ENCODE assay signal across 20 mouse cellular contexts in the genomic region with DNA sequence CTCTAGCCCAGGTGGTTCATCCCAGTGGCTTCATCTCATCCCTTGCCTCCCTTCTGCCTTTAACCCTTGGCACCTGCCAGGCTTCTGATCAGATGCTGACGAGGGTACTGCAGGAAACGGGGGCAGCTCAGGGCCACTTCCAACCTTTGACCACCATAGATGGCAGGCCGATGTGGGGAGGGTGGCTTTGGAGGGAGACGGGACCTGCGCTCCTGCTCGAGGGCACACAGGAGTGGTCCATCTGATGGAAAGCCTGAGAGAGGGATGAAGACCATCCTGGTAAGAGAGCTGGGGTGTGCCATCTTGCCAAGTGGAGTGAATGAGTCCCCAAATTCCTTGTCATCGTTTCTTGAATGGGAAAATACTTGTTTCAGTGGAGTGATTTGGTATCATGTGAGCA. TPM values are rescaled to one million over a fixed set of nuclear protein-coding genes. Genes with fewer than 3 reads are reported as not detected.
DNase-seq lines count a peak whose midpoint lies in the region; ATAC-seq and TF ChIP-seq lines count a peak whose summit lies in the region.
"Had no signal": no experiment of that assay in that cellular context is flagged by ENCODE, and none has a peak within 500 bp of the region (broad histone marks: within the 10 kb centered on the region; RNA-seq: fewer than 3 reads in every experiment).

No protein-coding gene starts in this region.

- intact Hi-C loops in left cerebral cortex, postnatal 10 days (cut with DNase I), result no loop called here

- no peak for TF ChIP-seq EP300 in liver, postnatal 0 days (IDR thresholded peaks at IDR 0.05; ENCODE audit: low read depth)

- H3K9me3 ChIP-seq in hindbrain, embryonic 10.5 days, result no peaks in the 10 kb centered on the region
- H3K9me3 ChIP-seq in hindbrain, embryonic 13.5 days, result no peaks in the 10 kb centered on the region
- no peaks in the 10 kb centered on the region for H3K9me3 ChIP-seq in liver, embryonic 13.5 days (replicated peaks)
- no peaks in the 10 kb centered on the region for H3K9me3 ChIP-seq in liver, postnatal 0 days (ENCODE audit: low read length)
- H3K9me3 ChIP-seq: embryonic facial prominence, embryonic 13.5 days; forebrain, embryonic 13.5 days; heart, embryonic 10.5 days; heart, embryonic 15.5 days had no signal

- ATAC-seq in hindbrain, embryonic 13.5 days (ENCODE audit: low FRiP score), result no peak
- no peak for ATAC-seq in liver, embryonic 13.5 days (ENCODE audit: low read depth)
- ATAC-seq in liver, postnatal 0 days, result no peak
- ATAC-seq: forebrain, embryonic 13.5 days; hindbrain, embryonic 16.5 days; inflammation-experienced regulatory T-cells, adult 6 months; intestine, postnatal 0 days had no signal

- H3K36me3 ChIP-seq in hindbrain, embryonic 10.5 days, result peaks cover 64% of the 10 kb centered on the region
- peaks cover 55% of the 10 kb centered on the region for H3K36me3 ChIP-seq in hindbrain, embryonic 13.5 days
- peaks cover 54% of the 10 kb centered on the region for H3K36me3 ChIP-seq in liver, embryonic 13.5 days
- H3K36me3 ChIP-seq in liver, postnatal 0 days (replicated peaks; ENCODE audit: insufficient read depth, low read length), result peaks cover 39% of the 10 kb centered on the region

- 91% methylated on average over 7 of the region's 7 CpGs for whole genome bisulfite sequencing in hindbrain, embryonic 10.5 days
- WGBS in hindbrain, embryonic 13.5 days, result 93% methylated on average over 7 of the region's 7 CpGs
- WGBS in liver, embryonic 13.5 days (ENCODE audit: insufficient replicate concordance), result 87% methylated on average over 7 of the region's 7 CpGs
- WGBS in liver, postnatal 0 days (ENCODE audit: insufficient replicate concordance), result 83% methylated on average over 7 of the region's 7 CpGs

- TF ChIP-seq CTCF in liver, postnatal 0 days (IDR thresholded peaks at IDR 0.05; ENCODE audit: low read depth), result no peak
- TF ChIP-seq CTCF in cortical plate, adult 2 months (IDR thresholded peaks at IDR 0.05; ENCODE audit: extremely low read depth, insufficient read depth, low read length), result no peak

- H3K27ac ChIP-seq in hindbrain, embryonic 10.5 days, result no peak overlapping the region
- no peak overlapping the region for H3K27ac ChIP-seq in hindbrain, embryonic 13.5 days
- no peak overlapping the region for H3K27ac ChIP-seq in liver, embryonic 13.5 days
- H3K27ac ChIP-seq in liver, postnatal 0 days (ENCODE audit: low read depth), result no peak overlapping the region
- H3K27ac ChIP-seq in cortical plate, adult 2 months (ENCODE audit: insufficient read depth, low read length), result no peak overlapping the region
- H3K27ac ChIP-seq: forebrain, embryonic 13.5 days had no signal

- H3K9ac ChIP-seq in hindbrain, embryonic 13.5 days, result no peak overlapping the region
- no peak overlapping the region for H3K9ac ChIP-seq in liver, embryonic 13.5 days
- H3K9ac ChIP-seq in liver, postnatal 0 days (replicated peaks), result no peak overlapping the region

- H3K4me3 ChIP-seq in hindbrain, embryonic 10.5 days, result 0 out of 2 replicates have a peak overlapping the region, but pooled peaks have one; percentile 96
- H3K4me3 ChIP-seq in hindbrain, embryonic 13.5 days, result no peak overlapping the region
- H3K4me3 ChIP-seq in liver, embryonic 13.5 days (replicated peaks), result no peak overlapping the region
- H3K4me3 ChIP-seq in liver, postnatal 0 days (ENCODE audit: low read depth, low read length), result no peak overlapping the region
- H3K4me3 ChIP-seq in cortical plate, adult 2 months (ENCODE audit: insufficient read depth, low read length), result peak overlapping the region; percentile 81; the same call in 1 of the 2 replicates

- no peak for TF ChIP-seq POLR2A in cortical plate, adult 2 months (IDR thresholded peaks at IDR 0.05; ENCODE audit: extremely low read depth, insufficient read depth, low read length)

- peaks cover 52% of the 10 kb centered on the region for H3K4me1 ChIP-seq in hindbrain, embryonic 10.5 days (replicated peaks)
- peaks cover 40% of the 10 kb centered on the region for H3K4me1 ChIP-seq in hindbrain, embryonic 13.5 days (replicated peaks)
- peaks cover 43% of the 10 kb centered on the region for H3K4me1 ChIP-seq in liver, embryonic 13.5 days (replicated peaks)
- H3K4me1 ChIP-seq in liver, postnatal 0 days (ENCODE audit: insufficient read depth), result peaks cover 23% of the 10 kb centered on the region
- H3K4me1 ChIP-seq in cortical plate, adult 2 months (ENCODE audit: control insufficient read depth, insufficient read depth, low read length), result peaks cover 3% of the 10 kb centered on the region; the same call in 1 of the 2 replicates

- no peak overlapping the region for H3K4me2 ChIP-seq in hindbrain, embryonic 13.5 days
- H3K4me2 ChIP-seq in liver, embryonic 13.5 days, result peak overlapping the region; percentile 92
- no peak overlapping the region for H3K4me2 ChIP-seq in liver, postnatal 0 days (ENCODE audit: low read depth, low read length)

- DNase-seq in cerebellum, adult 9-11 months, result peak; percentile 50
- no peak for DNase-seq in cerebellum, postnatal 36 days
- no peak for DNase-seq in hindbrain, embryonic 10.5 days (ENCODE audit: low spot score)
- no peak for DNase-seq in liver, embryonic 13.5 days
- no peak for DNase-seq in liver, postnatal 0 days
- no peak for DNase-seq in left cerebral cortex, postnatal 10 days (ENCODE audit: extremely low spot score in 1 of 2, low spot score in 2 of 2)
- DNase-seq: adrenal gland, adult 2 months; adrenal gland, postnatal 25 days; gastrocnemius, adult 2 months; gastrocnemius, postnatal 25 days; heart, postnatal 14 days had no signal

- no peaks in the 10 kb centered on the region for H3K27me3 ChIP-seq in hindbrain, embryonic 10.5 days (ENCODE audit: insufficient read depth, poor library complexity, severe bottlenecking)
- no peaks in the 10 kb centered on the region for H3K27me3 ChIP-seq in hindbrain, embryonic 13.5 days
- no peaks in the 10 kb centered on the region for H3K27me3 ChIP-seq in liver, embryonic 13.5 days
- H3K27me3 ChIP-seq in liver, postnatal 0 days (ENCODE audit: insufficient read depth, low read length), result no peaks in the 10 kb centered on the region
- H3K27me3 ChIP-seq: embryonic facial prominence, embryonic 13.5 days; forebrain, embryonic 13.5 days; heart, embryonic 15.5 days had no signal

RNA-seq across cellular contexts. Expression of a gene that starts 1.9 kb away (rescaled TPM):
- polyA plus RNA-seq in hindbrain, embryonic 10.5 days (2016; fragmentation: Nextera tagmentation; extraction: Ambion mirVana), result 114 and 127 TPM in 2 replicates
- 88.1 and 96.1 TPM in 2 replicates for polyA plus RNA-seq in hindbrain, embryonic 13.5 days (2015; fragmentation: Nextera tagmentation; extraction: Ambion mirVana)
- 56.0 and 59.0 TPM in 2 replicates for polyA plus RNA-seq in liver, embryonic 13.5 days (2015; fragmentation: Nextera tagmentation; extraction: Ambion mirVana)
- 40.6 and 46.9 TPM in 2 replicates for polyA plus RNA-seq in liver, postnatal 0 days (2015; fragmentation: Nextera tagmentation; extraction: Ambion mirVana)
- 237 and 255 TPM in 2 replicates for polyA plus RNA-seq in cortical plate, adult 2 months (2012; rRNA removed)
- total RNA-seq in left cerebral cortex, postnatal 10 days (2021), result 100 to 1,000 TPM in 1 of 2 experiments, 10 to 100 TPM in 1; 96.6 to 105 TPM

RNA-seq across cellular contexts. Expression of a gene that starts 4.5 kb away (rescaled TPM):
- polyA plus RNA-seq in hindbrain, embryonic 10.5 days (2016; fragmentation: Nextera tagmentation; extraction: Ambion mirVana), result 32.7 and 38.4 TPM in 2 replicates
- polyA plus RNA-seq in hindbrain, embryonic 13.5 days (2015; fragmentation: Nextera tagmentation; extraction: Ambion mirVana), result 51.9 and 57.4 TPM in 2 replicates
- polyA plus RNA-seq in liver, embryonic 13.5 days (2015; fragmentation: Nextera tagmentation; extraction: Ambion mirVana), result 5.8 and 7.3 TPM in 2 replicates
- polyA plus RNA-seq in liver, postnatal 0 days (2015; fragmentation: Nextera tagmentation; extraction: Ambion mirVana), result 5.2 and 5.5 TPM in 2 replicates
- 48.7 and 49.0 TPM in 2 replicates for polyA plus RNA-seq in cortical plate, adult 2 months (2012; rRNA removed)
- 10 to 100 TPM; 29.1 to 29.4 TPM for total RNA-seq in left cerebral cortex, postnatal 10 days (2021)

RNA-seq across cellular contexts. Expression of a gene that starts 8.8 kb away (rescaled TPM):
- 31.9 and 36.5 TPM in 2 replicates for polyA plus RNA-seq in hindbrain, embryonic 10.5 days (2016; fragmentation: Nextera tagmentation; extraction: Ambion mirVana)
- polyA plus RNA-seq in hindbrain, embryonic 13.5 days (2015; fragmentation: Nextera tagmentation; extraction: Ambion mirVana), result 47.8 and 50.3 TPM in 2 replicates
- 9.0 and 10.3 TPM in 2 replicates for polyA plus RNA-seq in liver, embryonic 13.5 days (2015; fragmentation: Nextera tagmentation; extraction: Ambion mirVana)
- 8.3 and 9.1 TPM in 2 replicates for polyA plus RNA-seq in liver, postnatal 0 days (2015; fragmentation: Nextera tagmentation; extraction: Ambion mirVana)
- polyA plus RNA-seq in cortical plate, adult 2 months (2012; rRNA removed), result 438 and 458 TPM in 2 replicates
- 100 to 1,000 TPM; 488 to 490 TPM for total RNA-seq in left cerebral cortex, postnatal 10 days (2021)

RNA-seq across cellular contexts. Expression of a gene that starts 19.6 kb away (rescaled TPM):
- 33.5 and 39.7 TPM in 2 replicates for polyA plus RNA-seq in hindbrain, embryonic 10.5 days (2016; fragmentation: Nextera tagmentation; extraction: Ambion mirVana)
- polyA plus RNA-seq in hindbrain, embryonic 13.5 days (2015; fragmentation: Nextera tagmentation; extraction: Ambion mirVana), result 22.5 and 28.5 TPM in 2 replicates
- polyA plus RNA-seq in liver, embryonic 13.5 days (2015; fragmentation: Nextera tagmentation; extraction: Ambion mirVana), result 9.0 and 10.8 TPM in 2 replicates
- 7.5 and 8.3 TPM in 2 replicates for polyA plus RNA-seq in liver, postnatal 0 days (2015; fragmentation: Nextera tagmentation; extraction: Ambion mirVana)
- polyA plus RNA-seq in cortical plate, adult 2 months (2012; rRNA removed), result 36.5 and 39.9 TPM in 2 replicates
- total RNA-seq in left cerebral cortex, postnatal 10 days (2021), result 10 to 100 TPM; 24.6 to 27.6 TPM

RNA-seq across cellular contexts. Expression of a gene that starts 19.9 kb away (rescaled TPM):
- 46.4 and 61.4 TPM in 2 replicates for polyA plus RNA-seq in hindbrain, embryonic 10.5 days (2016; fragmentation: Nextera tagmentation; extraction: Ambion mirVana)
- 104 and 106 TPM in 2 replicates for polyA plus RNA-seq in hindbrain, embryonic 13.5 days (2015; fragmentation: Nextera tagmentation; extraction: Ambion mirVana)
- polyA plus RNA-seq in liver, embryonic 13.5 days (2015; fragmentation: Nextera tagmentation; extraction: Ambion mirVana), result 10.9 and 11.3 TPM in 2 replicates
- polyA plus RNA-seq in liver, postnatal 0 days (2015; fragmentation: Nextera tagmentation; extraction: Ambion mirVana), result 11.5 and 13.1 TPM in 2 replicates
- polyA plus RNA-seq in cortical plate, adult 2 months (2012; rRNA removed), result 232 TPM in 2 replicates
- total RNA-seq in left cerebral cortex, postnatal 10 days (2021), result 100 to 1,000 TPM; 148 to 150 TPM

Comparison
In these comparisons a context has a peak if more than half of its experiments do, and no peak if none do; other contexts are left out.
1. H3K4me3 ChIP-seq: peak in hindbrain, embryonic 10.5 days (single experiment) and cortical plate, adult 2 months (single experiment); none in hindbrain, embryonic 13.5 days (single experiment), liver, embryonic 13.5 days (single experiment) and liver, postnatal 0 days (single experiment).